Mouse (Mus musculus) ES-E14 (cell line): ENCODE measurements around the gene Sumf2.

Experiments
- CHD2 ChIP-seq: IDR thresholded peaks from 2 replicates; pipeline ENCODE4 v1.6.1; 2014; ENCODE audit warnings: mild to moderate bottlenecking, low read depth, low read length, inconsistent platforms
- HCFC1 ChIP-seq: IDR thresholded peaks from 2 replicates; pipeline ENCODE4 v1.6.1; 2012; ENCODE audit warnings: low read length, inconsistent platforms, borderline replicate concordance; ENCODE audit not compliant: insufficient read depth
- MAFK ChIP-seq: IDR thresholded peaks from 2 replicates; pipeline ENCODE4 v1.6.1; 2014; ENCODE audit warnings: mild to moderate bottlenecking, low read depth, low read length, inconsistent platforms; ENCODE audit not compliant: insufficient read depth
- ZC3H11A ChIP-seq: IDR thresholded peaks from 2 replicates; pipeline ENCODE4 v1.6.1; 2012; ENCODE audit warnings: low read depth, mild to moderate bottlenecking, inconsistent platforms, low read length, borderline replicate concordance
- ZNF384 ChIP-seq: IDR thresholded peaks from 2 replicates; pipeline ENCODE4 v1.6.1; 2012; ENCODE audit warnings: low read depth, low read length, inconsistent platforms

DNA sequence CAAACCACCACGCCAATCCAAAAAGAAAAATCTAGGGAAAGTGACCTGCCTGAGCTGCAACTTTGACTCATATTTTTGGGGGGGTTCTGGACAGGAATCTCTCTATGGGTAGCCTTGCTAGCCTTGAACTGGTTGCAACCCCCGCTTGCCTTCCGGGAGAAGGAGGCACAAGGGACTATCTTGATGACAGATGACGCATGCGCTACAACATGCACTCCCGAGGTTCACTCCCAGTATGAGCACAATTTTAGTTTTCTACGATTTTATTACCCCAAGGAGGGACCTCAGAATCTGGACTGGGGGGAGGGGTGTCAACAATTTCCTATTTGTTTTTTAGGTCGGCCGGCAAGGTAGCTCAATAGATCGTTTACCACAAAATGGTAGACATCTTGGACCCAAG is 39.5 kb downstream of the Sumf2 start:
- TF ChIP-seq ZNF384 (no peak), HCFC1 (no peak), CHD2 (no peak), ZC3H11A (no peak), MAFK (no peak)
